Mouse (Mus musculus) layer of hippocampus, adult 9-10 months (tissue): Measurements from ENCODE around the gene Ccdc62.

Source experiments
- DNase-seq: peaks from one replicate; pipeline ENCODE4 v3.0.0; 2022; ENCODE audit warnings: low spot score

The Ccdc62 gene

DNA sequence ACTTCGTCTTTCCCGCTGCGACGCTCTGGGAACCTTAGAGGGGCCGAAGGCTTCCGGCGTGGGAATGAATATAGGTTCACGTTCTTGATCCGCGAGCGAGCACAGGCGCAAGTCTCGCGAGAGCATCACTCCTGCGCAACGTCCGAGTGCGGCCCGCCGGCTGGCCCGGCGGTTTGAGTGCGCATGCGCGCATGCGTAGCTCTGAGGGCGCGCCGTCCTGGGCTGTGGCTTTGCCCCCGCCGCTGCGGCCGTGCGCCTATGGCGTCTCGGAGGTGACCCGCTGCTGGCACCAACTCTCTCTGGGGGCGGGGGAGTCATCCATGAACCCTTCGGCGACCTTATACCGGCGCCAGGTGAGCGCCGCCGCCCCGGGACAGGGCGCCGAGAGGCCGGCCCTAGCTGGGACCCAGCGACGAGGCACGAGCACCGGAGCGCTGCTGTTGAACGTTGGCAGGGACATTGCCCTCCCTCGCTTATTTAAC is at the start of gene Ccdc62:
TSS of gene Ccdc62 (plus strand) at position 172 of the 482 bp plus-strand sequence.
- DNase-seq, result peak; percentile 48

DNA sequence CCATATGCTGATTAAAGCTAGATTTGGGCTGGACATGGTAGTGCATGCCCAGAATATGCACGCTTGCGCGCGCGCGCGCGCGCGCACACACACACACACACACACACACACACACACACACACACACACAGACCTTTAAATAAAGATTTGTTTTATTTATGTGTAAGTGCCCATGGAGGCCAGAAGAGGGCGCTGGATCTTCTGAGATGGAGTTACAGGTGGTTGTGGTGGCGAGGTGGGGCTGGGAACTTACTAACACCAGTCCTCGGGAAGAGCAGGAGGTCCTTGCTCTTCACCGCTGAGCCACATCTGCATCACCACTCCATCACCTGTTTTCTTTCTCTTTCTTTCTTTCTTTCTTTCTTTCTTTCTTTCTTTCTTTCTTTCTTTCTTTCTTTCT is 49.7 kb upstream of the Ccdc62 start:
- no peak for DNase-seq

DNA sequence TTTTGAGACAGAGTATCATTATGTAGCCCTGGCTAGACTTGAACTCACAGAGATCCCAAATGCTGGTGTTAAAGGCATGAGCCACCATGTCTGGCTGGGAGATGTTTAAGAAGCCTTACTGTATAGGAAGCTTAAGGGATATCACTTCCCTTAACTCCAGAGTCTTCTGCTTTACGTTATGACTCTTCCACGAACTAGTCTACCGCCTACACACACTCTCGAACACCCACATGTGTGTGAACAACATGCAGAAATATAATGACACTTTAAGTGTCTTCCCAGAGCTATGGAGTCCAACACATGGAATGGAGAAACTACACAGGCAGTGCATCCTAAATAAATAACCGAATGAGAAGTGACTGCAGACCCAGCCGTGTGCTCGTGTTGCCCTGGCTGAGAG is 46.6 kb upstream of the Ccdc62 start:
- DNase-seq, result no peak

DNA sequence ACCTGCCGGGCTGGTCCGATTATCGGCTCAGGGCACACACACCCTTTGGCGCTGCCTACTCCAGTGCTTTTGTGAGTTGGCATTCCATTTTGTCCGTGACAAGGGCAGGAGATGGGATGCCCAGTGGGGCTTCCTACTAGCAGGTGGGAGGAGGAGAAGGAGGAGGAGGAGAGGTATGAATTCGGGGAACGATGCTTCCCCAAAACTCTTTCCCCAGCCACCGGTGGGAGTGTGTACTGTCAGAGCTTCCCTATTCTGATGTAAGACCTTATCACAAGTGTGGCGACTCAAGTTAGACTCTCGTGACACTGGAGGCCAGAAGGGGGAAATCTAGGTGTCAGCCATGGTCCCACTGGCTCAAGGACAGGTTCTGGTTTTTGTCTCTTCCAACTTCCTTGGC is 46.1 kb upstream of the Ccdc62 start:
- no peak for DNase-seq

DNA sequence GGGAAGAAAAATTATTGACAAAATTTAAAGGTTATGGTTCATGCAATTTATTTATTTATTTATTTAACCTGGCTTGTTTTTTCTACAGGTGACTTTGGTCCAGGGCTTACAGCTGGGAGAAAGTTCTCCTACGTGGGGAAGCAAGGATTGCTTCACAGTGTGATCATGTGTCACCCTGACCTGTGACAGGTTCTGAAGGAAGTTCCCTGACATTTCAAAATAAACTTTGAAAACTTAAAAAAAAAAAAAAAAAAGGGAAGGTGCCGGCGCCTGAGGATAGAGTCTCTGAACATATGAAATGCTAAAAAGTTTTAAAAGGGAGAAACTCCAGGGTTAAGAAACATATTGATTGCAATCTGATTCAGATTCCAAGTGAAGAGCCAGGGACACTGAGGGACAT is 44.1 kb upstream of the Ccdc62 start:
- DNase-seq, result no peak

DNA sequence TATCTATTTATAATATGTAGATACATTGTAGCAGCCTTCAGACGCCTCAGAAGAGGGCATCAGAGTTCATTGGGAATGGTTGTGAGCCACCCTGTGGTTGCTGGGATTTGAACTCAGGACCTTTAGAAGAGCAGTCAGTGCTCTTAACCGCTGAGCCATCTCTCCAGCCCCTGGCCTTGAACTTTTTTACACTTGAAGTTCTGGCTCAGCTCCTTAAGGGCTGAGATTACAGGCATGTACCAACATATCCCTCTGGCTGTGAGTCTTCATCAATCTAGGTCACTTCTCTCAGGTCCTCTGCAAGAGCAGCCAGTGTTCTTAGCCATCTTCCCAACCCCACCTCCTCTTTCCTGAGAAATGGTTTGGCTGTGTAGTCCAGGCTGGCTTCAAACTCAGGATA is 40.2 kb upstream of the Ccdc62 start:
- DNase-seq, result no peak

DNA sequence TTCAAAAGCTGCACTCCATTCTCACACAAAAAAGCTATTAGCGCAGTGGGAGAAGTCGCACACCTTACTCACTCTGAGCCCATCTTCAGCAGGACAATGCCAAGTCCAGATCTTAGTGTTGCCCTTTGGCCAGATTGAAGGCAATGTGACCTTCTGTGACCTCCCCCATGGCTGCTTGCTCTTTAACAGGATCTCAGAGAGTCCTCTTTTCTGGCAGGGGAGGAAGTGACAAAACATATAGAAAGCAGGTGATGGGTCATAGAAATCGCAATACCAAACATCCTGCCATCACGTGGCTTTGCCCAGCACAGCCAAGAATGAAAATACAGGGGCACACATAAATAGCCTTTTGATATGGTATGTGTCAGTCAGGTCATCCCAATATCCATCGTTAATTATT is 39.5 kb upstream of the Ccdc62 start:
- no peak for DNase-seq

DNA sequence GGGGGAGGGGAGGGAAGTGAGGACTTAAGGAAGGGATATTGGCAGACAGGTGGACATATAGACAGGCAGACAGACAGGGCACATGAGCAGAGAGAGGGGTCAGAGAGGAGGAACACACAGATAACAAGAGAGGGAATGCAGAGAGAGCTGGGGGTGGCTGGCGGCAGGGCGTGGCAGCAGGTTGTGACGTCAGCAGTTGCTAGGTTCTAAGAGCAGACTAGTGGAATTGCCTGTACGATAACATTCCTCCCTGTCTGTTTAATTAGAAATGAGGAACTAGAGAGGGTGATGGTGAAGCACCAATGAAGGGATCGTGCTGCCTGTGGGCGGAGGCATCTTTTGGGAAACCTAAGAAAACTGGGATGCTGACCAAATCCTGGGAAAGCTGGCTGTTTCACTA is 38.8 kb upstream of the Ccdc62 start:
- peak; percentile 37 for DNase-seq

DNA sequence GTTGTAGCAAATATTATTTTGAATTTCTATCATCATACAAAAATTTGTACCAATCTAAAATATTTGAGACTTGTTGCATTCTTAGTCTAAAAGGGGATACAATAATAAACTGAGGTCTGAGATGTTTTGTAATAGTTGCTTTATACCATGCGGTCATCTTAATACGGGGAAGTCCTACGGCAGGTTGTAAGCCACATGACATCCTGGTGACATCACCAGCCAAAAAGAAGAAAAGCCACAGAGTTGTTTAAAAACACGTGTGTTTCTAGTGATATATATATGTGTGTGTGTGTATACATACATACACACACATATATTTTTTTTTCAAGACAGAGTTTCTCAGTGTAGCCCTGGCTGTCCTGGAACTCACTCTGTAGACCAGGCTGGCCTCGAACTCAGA is 37.0 kb upstream of the Ccdc62 start:
- DNase-seq, result no peak

DNA sequence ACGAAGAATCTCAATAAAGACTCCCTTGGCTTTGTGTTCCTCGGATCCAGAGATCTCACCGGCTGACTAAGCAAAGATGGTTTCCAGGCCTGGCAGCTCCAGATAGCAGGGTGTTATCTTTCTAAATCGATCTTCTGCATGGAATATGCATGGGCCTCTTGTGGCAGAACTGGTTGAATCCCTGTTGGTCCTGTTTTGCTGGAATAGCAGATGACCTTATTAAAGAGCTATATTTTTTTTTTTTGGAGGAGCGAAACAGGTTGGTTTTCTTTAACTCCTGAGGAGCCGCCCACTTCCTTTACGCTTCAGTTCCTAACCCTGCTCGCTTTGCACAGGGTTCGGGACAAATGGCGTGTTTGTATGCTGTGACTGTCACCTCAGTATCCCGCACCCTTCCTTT is 34.1 kb upstream of the Ccdc62 start:
- no peak for DNase-seq

DNA sequence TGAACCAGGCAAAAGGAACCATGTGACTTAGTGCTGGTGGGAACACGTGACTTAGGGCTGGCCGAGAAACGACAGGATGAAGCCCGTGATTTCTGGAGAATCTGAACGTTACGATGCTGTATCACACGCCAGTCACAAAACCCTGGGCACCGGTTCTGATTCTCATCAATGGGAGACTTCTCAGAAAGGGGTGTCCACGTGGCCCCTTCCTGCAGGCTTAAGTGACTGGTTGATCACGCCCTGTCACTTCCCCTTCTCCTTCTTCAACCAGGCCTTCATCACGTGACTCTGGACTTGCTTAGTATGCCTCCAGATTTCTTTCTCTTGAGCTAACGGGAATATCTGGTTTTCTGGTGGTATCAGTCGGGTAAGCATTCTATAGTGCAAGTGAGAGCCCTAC is 33.1 kb upstream of the Ccdc62 start:
- no peak for DNase-seq

DNA sequence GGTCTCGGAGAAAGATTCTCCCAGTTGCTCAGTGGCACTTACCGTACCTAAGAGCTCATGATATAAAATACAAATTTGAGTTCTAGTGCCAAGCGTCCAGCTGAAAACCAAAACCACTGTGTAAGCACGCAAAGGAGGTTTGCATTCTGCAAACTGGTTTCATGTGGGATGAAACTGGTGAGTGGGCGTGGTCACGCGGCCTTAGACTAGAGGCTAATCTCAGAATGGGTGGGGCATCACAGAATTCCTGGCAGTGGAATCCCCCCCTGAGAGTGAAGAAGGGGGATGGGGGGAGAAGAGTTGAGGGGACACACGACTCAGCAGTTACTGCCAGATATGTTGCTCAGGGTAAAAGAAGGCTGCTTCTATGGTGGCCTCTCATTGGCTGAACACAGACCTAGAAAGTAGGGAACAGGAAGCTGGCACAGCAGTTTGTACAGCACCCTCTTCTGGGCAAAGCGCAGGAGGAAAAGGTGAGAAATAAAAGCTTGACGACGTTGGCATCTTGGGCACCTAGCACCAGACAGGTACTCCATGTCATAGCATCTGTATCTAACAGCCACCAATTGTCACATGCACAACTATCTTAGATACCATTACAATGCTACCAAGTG is 26.3 kb upstream of the Ccdc62 start:
- DNase-seq, result no peak

DNA sequence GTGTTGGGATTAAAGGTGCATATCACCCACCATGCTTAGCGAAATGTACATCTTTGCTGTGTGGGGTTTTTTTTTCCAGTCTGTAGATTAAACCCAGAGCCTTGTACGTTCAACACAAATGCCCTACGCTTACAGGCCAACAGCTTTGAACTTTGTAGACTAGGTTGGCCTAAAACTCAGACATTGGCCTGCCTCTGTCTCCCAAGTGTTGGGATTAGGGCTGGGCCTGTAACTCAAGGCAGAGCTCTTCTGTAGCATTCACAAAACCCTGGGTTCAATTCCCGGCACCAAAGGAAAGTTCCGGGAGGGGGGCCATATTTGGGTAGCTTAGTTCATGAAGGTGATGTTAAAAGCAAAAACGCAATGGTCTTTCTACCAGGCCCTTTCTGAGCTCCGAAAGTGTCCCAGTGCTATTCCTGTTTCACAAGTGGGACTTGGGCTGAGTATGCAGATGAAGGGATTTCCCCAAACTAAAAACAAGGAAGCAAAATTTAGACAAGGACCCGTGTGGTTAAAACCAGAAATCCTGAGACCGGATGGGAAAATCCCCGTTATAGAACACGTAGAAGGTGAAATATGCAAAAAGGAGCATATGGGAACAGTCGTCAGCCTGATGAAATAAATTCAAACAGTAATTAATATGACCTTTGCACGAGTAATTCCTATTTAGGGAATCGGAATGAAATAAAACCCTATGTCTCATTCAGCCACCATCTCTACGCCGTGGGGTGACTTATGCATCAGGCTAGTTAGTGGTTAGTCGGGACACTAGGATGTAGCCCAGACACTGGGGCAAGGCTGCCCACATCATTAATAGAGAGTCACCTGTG is 24.1 kb upstream of the Ccdc62 start:
- no peak for DNase-seq

DNA sequence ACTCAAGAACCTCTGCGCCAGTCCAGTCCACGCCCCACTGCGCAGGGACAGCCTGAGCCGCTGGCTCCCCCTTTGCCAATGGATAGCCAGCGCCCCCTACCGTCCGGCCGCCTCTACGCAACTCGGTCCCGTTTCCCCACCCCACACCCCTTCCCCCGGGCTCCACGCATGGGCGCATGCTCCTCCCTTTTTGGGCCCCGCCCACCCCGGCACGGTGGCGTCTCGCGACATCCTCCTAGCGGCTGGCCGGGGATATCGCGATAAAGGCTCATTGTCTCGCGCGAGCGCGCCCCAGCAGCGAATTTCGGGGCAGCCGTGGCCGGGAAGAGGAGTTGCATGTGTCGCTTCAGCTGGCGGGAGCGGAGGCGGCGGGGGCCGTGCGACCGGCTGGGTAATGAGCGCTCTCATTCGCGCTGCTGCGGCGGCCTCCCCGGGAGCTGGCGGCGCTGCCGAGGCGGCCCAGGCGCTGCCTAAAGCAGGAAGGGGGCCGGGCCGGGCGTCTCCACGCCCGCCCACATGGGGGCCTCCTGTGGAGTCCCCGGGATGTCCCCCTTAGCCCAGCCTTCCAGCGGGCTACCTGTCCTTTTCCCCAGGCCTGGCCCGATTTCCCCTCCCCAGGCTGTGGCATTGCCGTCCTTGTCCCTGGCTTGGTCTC is 23.4 kb upstream of the Ccdc62 start, which contains the start of gene Denr:
TSS of gene Denr (plus strand) at position 200 of the 655 bp plus-strand sequence.
- peak; percentile 94 for DNase-seq

DNA sequence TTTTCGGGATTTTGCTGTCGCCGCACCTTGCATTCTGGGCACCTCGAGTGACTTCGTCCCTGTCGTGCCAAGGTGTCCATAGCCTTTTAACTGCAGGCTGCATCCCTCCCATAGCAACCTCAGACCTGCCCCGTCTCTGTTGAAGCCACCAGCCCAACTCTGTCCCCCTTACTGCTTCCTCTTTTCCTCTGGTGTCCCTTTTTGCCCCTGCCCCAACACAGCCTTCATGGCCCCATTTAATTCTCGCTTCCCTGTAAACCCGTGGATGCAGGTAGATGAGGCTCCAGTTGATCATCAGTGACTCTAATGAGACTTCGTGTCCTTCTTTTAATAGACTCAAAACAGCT is 22.9 kb upstream of the Ccdc62 start:
- DNase-seq, result no peak

DNA sequence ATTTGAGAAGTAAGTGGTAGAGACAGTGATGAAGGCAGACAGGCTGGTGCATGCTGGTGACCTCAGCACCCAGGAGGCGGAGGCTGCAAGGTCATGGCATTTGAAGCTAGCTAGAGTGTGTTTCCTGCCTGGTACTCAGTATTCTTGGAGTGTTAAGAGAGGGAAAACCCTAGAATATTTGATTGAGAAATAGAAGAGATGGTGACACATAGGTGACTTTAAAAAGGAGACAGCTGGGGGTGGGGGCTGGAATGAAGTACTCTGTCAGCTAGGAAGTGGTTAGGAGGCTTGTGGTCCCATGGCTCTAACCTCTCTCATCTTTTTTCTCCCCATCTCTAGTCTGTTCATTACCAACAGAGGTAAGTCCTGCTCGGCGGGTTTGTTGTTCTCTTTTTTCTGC is 15.6 kb upstream of the Ccdc62 start:
- DNase-seq, result no peak

DNA sequence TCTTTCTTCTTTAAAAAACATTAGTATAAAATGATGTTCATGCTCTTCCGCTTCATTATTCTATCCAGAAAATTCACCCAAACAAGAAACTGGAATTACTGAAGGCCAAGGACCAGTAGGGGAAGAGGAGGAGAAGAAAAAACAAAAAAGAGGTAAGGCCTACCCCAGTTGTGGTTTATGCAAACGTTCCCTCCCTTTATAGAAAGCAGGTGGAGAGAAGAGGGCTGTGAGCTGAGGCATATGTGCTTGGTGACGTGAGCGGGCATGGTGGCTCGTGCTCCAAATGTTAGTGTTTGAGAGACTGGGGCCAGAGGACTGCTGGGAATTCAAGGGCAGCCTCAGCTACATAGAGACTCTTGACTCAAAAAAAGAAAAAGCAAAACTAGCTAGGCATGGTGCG is 8.4 kb upstream of the Ccdc62 start:
- no peak for DNase-seq

DNA sequence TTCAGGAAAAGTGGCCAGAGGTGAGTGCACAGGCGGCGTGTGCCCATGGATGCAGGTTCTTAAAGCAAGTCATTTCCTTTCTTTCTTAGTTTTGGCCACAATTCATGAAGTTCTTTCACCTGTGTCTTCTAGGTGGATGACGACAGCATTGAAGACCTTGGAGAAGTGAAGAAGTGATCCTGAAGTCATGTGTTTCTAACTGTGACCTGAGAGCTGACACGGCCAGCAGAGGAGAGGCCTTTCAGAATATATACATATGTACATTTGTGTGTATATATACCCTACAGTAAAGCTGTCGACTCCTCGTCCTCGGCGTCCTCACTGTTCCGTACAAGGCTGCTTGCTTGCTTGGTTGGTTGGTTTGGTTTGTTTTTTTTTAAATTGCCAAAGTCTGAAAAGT is 3.4 kb upstream of the Ccdc62 start, which contains the start of gene Gm43518:
TSS of gene Gm43518 (plus strand) at position 301 of the 400 bp plus-strand sequence.
- no peak for DNase-seq

DNA sequence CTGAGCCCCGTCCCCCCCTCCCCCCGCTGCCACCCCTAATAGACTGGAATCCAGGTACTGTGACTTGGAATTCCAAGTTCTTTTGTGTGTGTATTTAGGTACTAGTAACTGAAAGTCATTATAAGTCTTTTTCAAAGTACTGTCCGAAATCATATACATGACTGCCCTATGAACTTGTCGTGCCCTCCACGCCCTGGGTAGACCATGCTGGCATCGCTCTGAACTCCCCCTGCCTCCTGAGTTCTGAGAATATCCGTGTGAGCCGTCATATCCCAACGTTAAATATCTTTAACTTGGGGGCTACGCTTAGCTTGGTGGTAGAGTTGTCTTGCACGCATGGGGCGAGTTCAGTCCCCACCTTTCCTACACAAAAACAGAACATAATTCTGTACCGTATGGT is 652 bp downstream of the Ccdc62 start:
- DNase-seq, result no peak

DNA sequence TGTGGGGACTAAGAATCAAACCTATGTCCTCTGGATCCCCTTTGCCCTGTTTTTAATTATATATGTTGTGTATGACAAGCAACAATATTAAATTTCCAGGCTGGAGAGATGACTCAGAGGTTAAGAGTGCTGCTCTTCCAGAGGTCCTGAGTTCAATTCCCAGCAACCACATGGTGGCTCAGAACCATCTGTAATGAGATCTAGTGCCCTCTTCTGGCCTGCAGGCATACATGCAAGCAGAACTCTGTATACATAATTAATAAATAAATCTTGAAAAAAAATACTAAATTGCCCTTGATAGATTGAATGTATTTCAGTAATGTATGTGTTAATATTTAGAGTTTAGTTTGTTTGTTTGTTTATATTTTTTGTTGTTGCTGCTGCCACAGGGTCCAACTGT is 2.4 kb downstream of the Ccdc62 start:
- no peak for DNase-seq

DNA sequence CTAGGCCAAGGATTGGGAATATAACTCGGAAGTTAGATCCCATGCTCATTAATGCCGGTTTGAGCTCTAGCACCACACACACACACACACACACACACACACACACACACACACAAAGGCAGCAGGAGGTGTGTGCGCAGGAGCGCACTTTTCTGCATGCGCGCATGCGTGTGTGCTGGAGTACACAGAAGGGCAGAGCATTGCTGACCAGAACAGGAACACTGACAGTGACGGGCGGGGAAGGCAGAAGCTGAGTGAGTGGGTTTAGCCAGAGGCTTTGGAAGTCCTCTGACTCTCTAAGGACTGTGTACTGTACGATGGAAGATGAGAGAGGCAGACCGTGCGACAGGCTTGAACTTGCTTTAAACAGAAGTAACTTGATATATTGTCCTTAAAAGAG is 3.1 kb downstream of the Ccdc62 start:
- no peak for DNase-seq

DNA sequence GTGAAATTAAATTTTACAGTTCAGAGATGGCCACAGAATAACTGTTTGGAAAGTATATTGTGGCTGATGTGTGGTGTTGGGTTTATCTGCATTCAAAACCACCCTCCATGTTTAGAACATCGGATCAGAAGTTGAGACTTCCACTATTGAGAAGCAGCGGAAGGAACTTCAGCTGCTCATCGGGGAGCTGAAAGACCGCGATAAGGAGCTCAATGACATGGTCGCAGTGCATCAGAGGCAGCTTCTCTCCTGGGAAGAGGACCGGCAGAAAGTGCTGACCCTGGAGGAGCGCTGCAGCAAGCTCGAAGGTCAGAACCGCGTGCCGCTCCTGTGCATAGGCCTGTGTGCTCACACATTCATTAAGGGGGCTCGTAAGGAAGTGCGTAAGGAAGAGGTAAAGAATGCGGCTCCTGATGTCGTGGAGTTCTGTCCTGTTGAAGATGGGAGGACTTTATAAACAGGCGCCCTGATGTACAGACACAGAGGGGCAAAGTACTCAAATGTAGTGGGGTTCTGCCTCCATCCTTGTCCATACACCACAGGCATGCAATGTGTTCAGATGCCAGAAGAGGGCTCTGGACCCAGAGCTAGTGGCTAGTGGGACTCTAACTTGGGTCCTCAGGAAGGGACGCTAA is 3.6 kb downstream of the Ccdc62 start:
- DNase-seq, result no peak

DNA sequence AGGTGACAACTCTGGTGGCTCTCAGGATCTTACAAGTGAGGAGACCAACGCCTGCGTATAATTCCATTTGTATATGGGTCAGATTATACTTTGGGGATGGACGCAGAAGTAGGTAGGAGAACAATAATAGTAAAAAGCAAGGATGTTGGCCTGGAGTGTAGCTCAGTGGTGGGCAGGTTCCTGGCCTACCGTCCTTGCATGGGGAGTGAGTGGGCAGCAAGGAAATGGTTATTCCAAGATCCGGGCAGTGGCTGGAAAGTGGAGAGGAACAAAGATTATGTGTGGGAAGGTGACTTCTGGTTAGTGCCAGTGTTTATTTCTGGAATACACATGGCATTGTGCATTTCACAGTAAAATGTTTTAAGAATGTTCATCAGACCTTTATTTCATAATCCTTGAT is 5.5 kb downstream of the Ccdc62 start:
- DNase-seq, result no peak
